ENCODE assay signal across 19 mouse cellular contexts in genomic region chr7:93076435-93076960, GRCm38 (mm10). TPM values are rescaled to one million over a fixed set of nuclear protein-coding genes. Genes with fewer than 3 reads are reported as not detected.
DNase-seq lines count a peak whose midpoint lies in the region; ATAC-seq and TF ChIP-seq lines count a peak whose summit lies in the region.
"Had no signal": no experiment of that assay in that cellular context is flagged by ENCODE, and none has a peak within 500 bp of the region (broad histone marks: within the 10 kb centered on the region; RNA-seq: fewer than 3 reads in every experiment).

No protein-coding gene starts in this region.

- ATAC-seq in midbrain, embryonic 16.5 days, result no peak; the same call in 1 of the 2 replicates
- no peak for ATAC-seq in hindbrain, postnatal 0 days
- ATAC-seq: inflammation-experienced regulatory T-cells, adult 6 months had no signal

- peak overlapping the region; percentile 83 for H3K27ac ChIP-seq in midbrain, embryonic 10.5 days (replicated peaks)
- H3K27ac ChIP-seq in midbrain, embryonic 16.5 days (ENCODE audit: low read length), result no peak overlapping the region
- no peak overlapping the region for H3K27ac ChIP-seq in hindbrain, postnatal 0 days
- H3K27ac ChIP-seq: limb, embryonic 15.5 days; neural tube, embryonic 12.5 days had no signal

- peaks cover 51% of the 10 kb centered on the region for H3K4me1 ChIP-seq in midbrain, embryonic 10.5 days
- H3K4me1 ChIP-seq in midbrain, embryonic 16.5 days (ENCODE audit: control insufficient read depth, insufficient read depth, low read length), result peaks cover 10% of the 10 kb centered on the region
- H3K4me1 ChIP-seq in hindbrain, postnatal 0 days (ENCODE audit: insufficient read depth, low read length), result peaks cover 4% of the 10 kb centered on the region; the same call in 1 of the 2 replicates

- WGBS in midbrain, embryonic 10.5 days, result 3% methylated on average over 6 of the region's 6 CpGs
- WGBS in midbrain, embryonic 16.5 days, result 5% methylated on average over 6 of the region's 6 CpGs
- WGBS in hindbrain, postnatal 0 days, result 8% methylated on average over 6 of the region's 6 CpGs

- H3K9me3 ChIP-seq in midbrain, embryonic 10.5 days (replicated peaks), result no peaks in the 10 kb centered on the region
- no peaks in the 10 kb centered on the region for H3K9me3 ChIP-seq in midbrain, embryonic 16.5 days (replicated peaks; ENCODE audit: control insufficient read depth, low read length, poor library complexity, severe bottlenecking)
- no peaks in the 10 kb centered on the region for H3K9me3 ChIP-seq in hindbrain, postnatal 0 days (ENCODE audit: low read length)
- H3K9me3 ChIP-seq: limb, embryonic 15.5 days; neural tube, embryonic 12.5 days had no signal

- H3K4me3 ChIP-seq in midbrain, embryonic 10.5 days, result peak overlapping the region; percentile 24; the same call in 1 of the 2 replicates
- H3K4me3 ChIP-seq in midbrain, embryonic 16.5 days (ENCODE audit: low read depth, low read length), result no peak overlapping the region
- no peak overlapping the region for H3K4me3 ChIP-seq in hindbrain, postnatal 0 days (ENCODE audit: low read length)
- H3K4me3 ChIP-seq: limb, embryonic 15.5 days; neural tube, embryonic 12.5 days had no signal

- no peak overlapping the region for H3K9ac ChIP-seq in midbrain, embryonic 16.5 days (ENCODE audit: low read depth, low read length)
- H3K9ac ChIP-seq in hindbrain, postnatal 0 days (replicated peaks; ENCODE audit: low read length), result no peak overlapping the region
- H3K9ac ChIP-seq: limb, embryonic 15.5 days; neural tube, embryonic 12.5 days had no signal

- TF ChIP-seq CTCF in hindbrain, postnatal 0 days (IDR thresholded peaks at IDR 0.05; ENCODE audit: low read depth), result peak; percentile 49

- DNase-seq in midbrain, embryonic 10.5 days (ENCODE audit: low spot score), result peak; percentile 83
- DNase-seq in embryo, embryonic 9.5 days (ENCODE audit: extremely low spot score), result peak; percentile 39
- DNase-seq in hindbrain, postnatal 0 days (ENCODE audit: low spot score), result peak; percentile 57
- peak; percentile 54 for DNase-seq in retina, postnatal 1 day
- DNase-seq in adrenal gland, postnatal 36 days, result no peak
- no peak for DNase-seq in layer of hippocampus, adult 9-10 months (ENCODE audit: low spot score)
- DNase-seq in ovary, postnatal 14 days (ENCODE audit: low spot score), result no peak
- DNase-seq: adrenal gland, adult 2 months; cerebellum, adult 18-20 months; cerebellum, postnatal 36 days; kidney, postnatal 4 days; lung, adult 2 months; lung, postnatal 36 days; thymus, postnatal 4 days had no signal

- no peaks in the 10 kb centered on the region for H3K36me3 ChIP-seq in midbrain, embryonic 10.5 days
- H3K36me3 ChIP-seq in midbrain, embryonic 16.5 days (ENCODE audit: control insufficient read depth, insufficient read depth, low read length), result no peaks in the 10 kb centered on the region
- no peaks in the 10 kb centered on the region for H3K36me3 ChIP-seq in hindbrain, postnatal 0 days (ENCODE audit: insufficient read depth, low read length)
- H3K36me3 ChIP-seq: limb, embryonic 15.5 days; neural tube, embryonic 12.5 days had no signal

- H3K4me2 ChIP-seq in midbrain, embryonic 16.5 days (ENCODE audit: low read length), result no peak overlapping the region
- H3K4me2 ChIP-seq in hindbrain, postnatal 0 days (ENCODE audit: low read depth, low read length), result no peak overlapping the region
- H3K4me2 ChIP-seq: limb, embryonic 15.5 days; neural tube, embryonic 12.5 days had no signal

- peaks cover 7% of the 10 kb centered on the region; the same call in 1 of the 2 replicates for H3K27me3 ChIP-seq in midbrain, embryonic 10.5 days (ENCODE audit: low read depth, poor library complexity, severe bottlenecking)
- H3K27me3 ChIP-seq in midbrain, embryonic 16.5 days (ENCODE audit: control insufficient read depth, insufficient read depth, low read depth, low read length), result no peaks in the 10 kb centered on the region
- H3K27me3 ChIP-seq in hindbrain, postnatal 0 days (ENCODE audit: insufficient read depth, low read length), result no peaks in the 10 kb centered on the region
- H3K27me3 ChIP-seq: neural tube, embryonic 12.5 days had no signal

RNA-seq across cellular contexts. Expression of gene Fam181b, which starts 3.2 kb away (rescaled TPM):
- polyA plus RNA-seq in midbrain, embryonic 10.5 days (2016; fragmentation: Nextera tagmentation; extraction: Ambion mirVana), result 65.1 and 66.1 TPM in 2 replicates
- 28.0 and 33.6 TPM in 2 replicates for polyA plus RNA-seq in midbrain, embryonic 16.5 days (2015; fragmentation: Nextera tagmentation; extraction: Ambion mirVana)
- total RNA-seq in hindbrain, postnatal 0 days (2014; rRNA removed), result 98.9 and 107 TPM in 2 replicates
- polyA plus RNA-seq in hindbrain, postnatal 0 days (2015; fragmentation: Nextera tagmentation; extraction: Ambion mirVana), result 55.2 and 59.5 TPM in 2 replicates
- 1 to 10 TPM; 3.0 to 3.9 TPM for total RNA-seq in adrenal gland, postnatal 36 days (2021)
- total RNA-seq: MEL had no signal
- polyA plus RNA-seq: inflammation-experienced regulatory T-cells, adult 6 months had no signal

Comparison
In these comparisons a context has a peak if more than half of its experiments do, and no peak if none do; other contexts are left out.
1. DNase-seq: peak in midbrain, embryonic 10.5 days (single experiment), embryo, embryonic 9.5 days (single experiment), hindbrain, postnatal 0 days (single experiment) and retina, postnatal 1 day (single experiment); none in adrenal gland, postnatal 36 days (0 of 2), layer of hippocampus, adult 9-10 months (single experiment) and ovary, postnatal 14 days (single experiment).